Mouse (Mus musculus) ES-E14 (cell line): ENCODE results near the gene Tex47.

Experiments
- CHD2 ChIP-seq: IDR thresholded peaks from 2 replicates; pipeline ENCODE4 v1.6.1; 2014; ENCODE audit warnings: mild to moderate bottlenecking, low read depth, low read length, inconsistent platforms
- HCFC1 ChIP-seq: IDR thresholded peaks from 2 replicates; pipeline ENCODE4 v1.6.1; 2012; ENCODE audit warnings: low read length, inconsistent platforms, borderline replicate concordance; ENCODE audit not compliant: insufficient read depth
- ZNF384 ChIP-seq: IDR thresholded peaks from 2 replicates; pipeline ENCODE4 v1.6.1; 2012; ENCODE audit warnings: low read depth, low read length, inconsistent platforms

DNA sequence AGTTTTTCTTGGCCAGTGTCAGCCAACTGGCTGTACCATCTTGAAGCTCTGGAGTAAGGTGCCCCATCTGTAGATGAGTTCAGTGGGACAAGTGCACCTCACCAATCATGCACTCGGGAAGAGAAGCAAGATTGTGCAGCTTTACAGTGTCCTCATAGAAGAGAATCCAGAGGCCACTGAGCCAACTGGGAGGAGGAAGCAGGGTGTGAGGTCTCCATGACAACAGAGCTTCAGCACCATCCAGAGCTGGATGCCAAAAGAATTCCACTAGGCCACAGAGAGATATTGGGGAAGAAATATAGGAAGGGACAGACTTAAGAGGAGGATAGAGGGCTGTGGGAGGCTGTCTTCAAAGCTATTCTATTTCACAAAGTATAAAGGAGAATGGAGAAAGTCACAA is 950 bp upstream of the Tex47 start:
- TF ChIP-seq HCFC1 (no peak), ZNF384 (no peak), CHD2 (no peak)
